Mouse (Mus musculus): Measurements from ENCODE around the gene Stard13. TPM values are rescaled to one million over a fixed set of nuclear protein-coding genes. Genes with fewer than 3 reads are reported as not detected.

The Stard13 gene
- total RNA-seq, 2 experiments from 2014 or later: 12.1 to 12.9 TPM

GRCm38 (mm10) chr5:151024483-151024882, 209.2 kb downstream of the Stard13 start:
- DNase-seq (ENCODE audit: low spot score in 2 of 2): no peak

GRCm38 (mm10) chr5:151023461-151023860, 210.2 kb downstream of the Stard13 start:
- peak in 1 of 2 experiments; percentile 33 for DNase-seq (ENCODE audit: low spot score in 2 of 2)

DNA sequence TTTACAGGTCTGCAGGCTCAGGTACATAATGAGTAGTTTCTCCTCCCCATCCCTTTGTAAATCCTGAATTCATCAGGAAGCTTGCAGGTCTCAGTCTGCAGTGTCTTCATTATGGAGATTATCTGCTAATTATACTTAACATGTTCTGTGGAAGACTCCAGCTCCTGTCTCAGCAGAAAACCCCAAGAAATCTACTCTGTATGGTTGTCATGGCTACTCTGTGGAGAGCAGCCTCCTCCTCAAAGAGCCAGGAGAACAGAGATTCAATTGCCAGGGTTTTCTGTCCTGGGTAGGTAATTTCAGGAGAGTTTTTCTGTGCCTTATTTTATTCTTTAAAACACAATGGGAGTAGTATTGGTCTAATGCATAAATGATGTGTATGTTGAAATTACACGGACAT, 210.7 kb downstream of the Stard13 start:
- no peak for DNase-seq (ENCODE audit: low spot score in 2 of 2)

DNA sequence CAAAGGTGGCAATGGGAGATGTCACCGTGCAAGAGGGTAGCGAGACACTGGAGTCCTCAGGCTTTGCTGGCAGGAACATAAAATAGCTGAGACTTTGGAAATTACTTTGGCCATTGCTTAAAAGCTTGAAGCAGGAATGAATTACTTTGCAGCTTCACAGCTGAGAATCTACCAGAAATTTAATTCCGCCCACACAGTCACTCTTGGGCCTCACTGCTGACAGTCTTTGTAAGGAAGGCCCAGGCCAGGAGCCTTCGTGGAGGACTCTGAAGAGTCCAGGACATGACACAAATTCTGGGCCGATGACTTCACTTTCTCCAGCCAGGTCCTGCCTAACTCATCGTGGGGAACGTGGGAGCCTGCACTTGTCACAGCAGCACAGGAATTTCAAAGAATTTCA, 211.6 kb downstream of the Stard13 start:
- peak in 1 of 2 experiments; percentile 45 for DNase-seq (ENCODE audit: low spot score in 2 of 2)

DNA sequence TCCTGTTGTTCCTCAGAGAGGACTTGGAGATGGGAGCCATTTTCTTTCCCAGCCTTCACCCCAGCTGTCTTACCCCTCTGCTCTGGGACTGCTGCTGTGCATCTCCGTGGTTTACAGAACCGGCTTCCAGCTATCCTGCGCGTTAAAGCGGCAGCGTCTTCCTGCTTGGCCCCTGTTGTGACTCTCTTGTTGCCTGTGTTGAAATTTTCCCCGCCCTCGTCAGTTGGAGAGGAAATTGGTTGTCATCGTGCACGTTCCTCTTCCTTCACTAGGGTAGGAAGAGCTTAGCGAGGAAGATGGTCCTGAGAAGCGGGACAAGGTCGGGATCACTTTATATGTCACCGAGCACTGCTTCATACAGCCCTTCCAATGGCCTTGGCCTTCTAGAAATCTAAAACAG, 212.8 kb downstream of the Stard13 start:
- no peak for DNase-seq (ENCODE audit: low spot score in 2 of 2)

- DNase-seq (ENCODE audit: low spot score in 2 of 2): no peak
These were observed 213.4 kb downstream of the Stard13 start for GRCm38 (mm10) chr5:151020031-151020820.

- DNase-seq (ENCODE audit: low spot score in 2 of 2): no peak
These were observed 214.7 kb downstream of the Stard13 start for GRCm38 (mm10) chr5:151018959-151019358.

- no peak for DNase-seq (ENCODE audit: low spot score in 2 of 2)
These were observed 215.2 kb downstream of the Stard13 start for GRCm38 (mm10) chr5:151018450-151018849.

- no peak for DNase-seq (ENCODE audit: low spot score in 2 of 2)
These were observed 229.3 kb downstream of the Stard13 start for GRCm38 (mm10) chr5:151004216-151004755.

- DNase-seq (ENCODE audit: low spot score in 2 of 2): no peak
These were observed 231.6 kb downstream of the Stard13 start for GRCm38 (mm10) chr5:151002051-151002450.

- DNase-seq (ENCODE audit: low spot score in 2 of 2): no peak
These were observed 232.5 kb downstream of the Stard13 start for GRCm38 (mm10) chr5:151001111-151001510.

DNA sequence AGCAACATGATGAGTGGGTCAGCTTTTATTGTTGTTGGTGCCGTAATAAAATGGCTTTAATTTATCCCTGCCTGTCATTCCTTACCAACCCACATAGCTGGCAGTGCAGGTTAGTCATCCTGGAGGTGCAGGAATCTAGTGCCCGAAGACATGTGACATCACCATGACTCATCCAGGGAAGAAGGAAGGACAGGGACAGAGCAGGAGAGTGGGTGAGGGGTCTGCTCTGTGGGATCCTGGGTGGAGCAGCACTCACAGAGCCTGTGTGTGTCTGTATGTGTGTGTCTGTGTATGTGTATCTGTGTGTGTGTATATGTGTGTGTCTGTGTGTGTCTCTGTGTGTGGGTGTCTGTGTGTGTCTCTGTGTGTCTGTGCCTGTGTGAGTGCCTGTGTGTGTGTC, 237.1 kb downstream of the Stard13 start:
- peak; percentile 19 to 36 for DNase-seq (ENCODE audit: low spot score in 2 of 2)

DNA sequence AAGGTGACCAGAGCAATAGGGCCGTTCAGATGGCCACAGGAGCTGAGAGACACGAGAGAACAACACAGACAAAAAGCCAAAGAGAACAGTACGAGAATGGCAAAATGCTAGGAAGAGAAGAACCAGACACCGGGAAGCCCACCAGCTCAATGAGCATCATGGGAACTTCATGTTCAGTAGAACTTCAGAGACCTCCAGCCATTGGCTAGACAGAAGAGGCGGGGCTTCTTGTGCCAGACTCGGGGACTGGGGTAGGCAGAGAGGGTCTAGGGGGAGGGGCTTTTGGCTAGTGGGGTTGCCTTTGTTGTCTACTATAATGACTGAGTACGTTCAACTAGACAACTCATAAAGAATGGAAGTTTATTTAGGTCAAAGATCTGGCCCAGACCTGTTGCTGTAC, 239.5 kb downstream of the Stard13 start:
- DNase-seq (ENCODE audit: low spot score in 2 of 2): no peak

Other genes starting within 250 kb of the Stard13 start
- 1 to 10 TPM in 1 of 2 experiments, not detected in 1; 1.1 TPM for gene Gm42906, start 194.3 kb upstream of the Stard13 start, total RNA-seq (2021)

Data from left cerebral cortex, adult 18-20 months (tissue).